Mouse (Mus musculus): ENCODE measurements around the gene Ispd.

GRCm38 (mm10) chr12:36530920-36531319 lies 149.7 kb downstream of the Ispd start:
- TF ChIP-seq CTCF (IDR thresholded peaks at IDR 0.05) (no peak), EP300 (IDR thresholded peaks at IDR 0.05) (no peak)

Measured in lung, postnatal 0 days (tissue).